Mouse (Mus musculus): ENCODE results near the gene Fbxw7. TPM values are rescaled to one million over a fixed set of nuclear protein-coding genes. Genes with fewer than 3 reads are reported as not detected.
A peak's percentile ranks its signal among the peaks of the same experiment; 100 is the strongest.

The Fbxw7 gene
- polyA plus RNA-seq, 1 experiment from 2014 or later, result 13.7 TPM

- H3K4me1 ChIP-seq (ENCODE audit: control insufficient read depth, insufficient read depth, low read length), result no peaks in the 10 kb centered on the region
Observed at GRCm38 (mm10) chr3:84837984-84838383, 22.9 kb downstream of the Fbxw7 start.

DNA sequence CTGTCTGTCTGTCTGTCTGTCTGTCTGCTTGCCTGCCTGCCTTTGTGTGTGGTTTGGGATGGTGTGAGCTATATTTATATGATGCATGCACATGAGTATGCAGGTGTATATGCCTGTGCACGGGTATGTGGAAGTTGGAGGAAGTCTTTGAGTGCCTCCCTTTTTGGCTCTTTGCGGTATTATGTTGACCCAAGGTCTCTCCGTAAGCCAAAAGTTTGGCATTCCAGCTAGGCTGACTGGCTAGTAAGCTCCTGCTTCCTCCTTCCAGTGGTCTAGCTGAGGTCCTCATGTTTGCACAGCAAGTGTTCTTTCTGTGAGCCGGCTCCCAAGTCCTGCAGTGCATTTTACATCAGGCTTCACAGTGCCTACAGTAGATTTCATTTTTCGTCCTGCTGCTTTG is 24.4 kb downstream of the Fbxw7 start:
- no peak for DNase-seq (ENCODE audit: low spot score)
- no peaks in the 10 kb centered on the region for H3K4me1 ChIP-seq (ENCODE audit: control insufficient read depth, insufficient read depth, low read length)
- H3K4me3 ChIP-seq (ENCODE audit: low read depth, low read length), result no peak overlapping the region
- ATAC-seq (ENCODE audit: low read depth), result no peak
- H3K9me3 ChIP-seq (ENCODE audit: control insufficient read depth, low read length), result no peaks in the 10 kb centered on the region
- 84% methylated on average over 5 of the region's 5 CpGs for WGBS
- no peaks in the 10 kb centered on the region for H3K27me3 ChIP-seq (replicated peaks; ENCODE audit: control insufficient read depth, insufficient read depth, low read length)
- no peak overlapping the region for H3K4me2 ChIP-seq (ENCODE audit: low read depth, low read length)
- no peaks in the 10 kb centered on the region for H3K36me3 ChIP-seq (ENCODE audit: control insufficient read depth, insufficient read depth, low read length)
- no peak overlapping the region for H3K9ac ChIP-seq (ENCODE audit: low read depth, low read length)
- H3K27ac ChIP-seq (replicated peaks; ENCODE audit: low read depth, low read length), result no peak overlapping the region

More at GRCm38 (mm10) chr3:84837984-84838383, 22.9 kb downstream of the Fbxw7 start:
- H3K27ac ChIP-seq (replicated peaks; ENCODE audit: low read depth, low read length), result no peak overlapping the region
- no peak for ATAC-seq (ENCODE audit: low read depth)
- H3K27me3 ChIP-seq (replicated peaks; ENCODE audit: control insufficient read depth, insufficient read depth, low read length), result no peaks in the 10 kb centered on the region
- H3K9ac ChIP-seq (ENCODE audit: low read depth, low read length), result no peak overlapping the region
- H3K4me3 ChIP-seq (ENCODE audit: low read depth, low read length), result no peak overlapping the region
- no peak overlapping the region for H3K4me2 ChIP-seq (ENCODE audit: low read depth, low read length)
- DNase-seq (ENCODE audit: low spot score), result no peak
- no peaks in the 10 kb centered on the region for H3K9me3 ChIP-seq (ENCODE audit: control insufficient read depth, low read length)
- H3K36me3 ChIP-seq (ENCODE audit: control insufficient read depth, insufficient read depth, low read length), result no peaks in the 10 kb centered on the region
- 93% methylated on average over 3 of the region's 3 CpGs for WGBS

DNA sequence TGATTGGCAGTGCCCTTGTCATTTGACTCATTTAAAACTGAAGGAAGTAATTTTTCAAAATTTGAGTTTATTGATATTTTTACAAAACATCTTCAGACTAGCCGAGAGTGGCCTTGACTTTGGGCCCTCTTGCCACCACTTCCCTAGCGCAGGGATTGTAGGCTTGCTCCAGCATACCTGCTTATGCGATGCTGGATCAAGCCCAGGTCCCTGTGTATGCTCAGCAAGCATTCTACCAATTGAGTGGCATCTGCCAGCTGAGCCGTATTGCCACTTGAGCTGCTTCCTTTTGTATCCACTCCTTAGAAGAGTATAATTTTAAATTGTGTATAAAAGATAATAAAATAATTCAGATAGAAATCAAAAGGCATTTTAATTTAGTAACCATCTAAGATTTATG is 26.2 kb downstream of the Fbxw7 start:
- H3K9ac ChIP-seq (ENCODE audit: low read depth, low read length), result no peak overlapping the region
- H3K4me3 ChIP-seq (ENCODE audit: low read depth, low read length), result no peak overlapping the region
- H3K27ac ChIP-seq (replicated peaks; ENCODE audit: low read depth, low read length), result no peak overlapping the region
- H3K36me3 ChIP-seq (ENCODE audit: control insufficient read depth, insufficient read depth, low read length), result no peaks in the 10 kb centered on the region
- H3K4me2 ChIP-seq (ENCODE audit: low read depth, low read length), result no peak overlapping the region
- no peak for ATAC-seq (ENCODE audit: low read depth)
- 84% methylated on average over 4 of the region's 4 CpGs for WGBS
- H3K27me3 ChIP-seq (replicated peaks; ENCODE audit: control insufficient read depth, insufficient read depth, low read length), result no peaks in the 10 kb centered on the region
- DNase-seq (ENCODE audit: low spot score), result no peak
- no peaks in the 10 kb centered on the region for H3K9me3 ChIP-seq (ENCODE audit: control insufficient read depth, low read length)
- H3K4me1 ChIP-seq (ENCODE audit: control insufficient read depth, insufficient read depth, low read length), result no peaks in the 10 kb centered on the region

- no peak overlapping the region for H3K4me2 ChIP-seq (ENCODE audit: low read depth, low read length)
- no peaks in the 10 kb centered on the region for H3K9me3 ChIP-seq (ENCODE audit: control insufficient read depth, low read length)
- 89% methylated on average over 2 of the region's 2 CpGs for WGBS
- no peak overlapping the region for H3K27ac ChIP-seq (replicated peaks; ENCODE audit: low read depth, low read length)
- no peaks in the 10 kb centered on the region for H3K36me3 ChIP-seq (ENCODE audit: control insufficient read depth, insufficient read depth, low read length)
- no peaks in the 10 kb centered on the region for H3K4me1 ChIP-seq (ENCODE audit: control insufficient read depth, insufficient read depth, low read length)
- no peaks in the 10 kb centered on the region for H3K27me3 ChIP-seq (replicated peaks; ENCODE audit: control insufficient read depth, insufficient read depth, low read length)
- ATAC-seq (ENCODE audit: low read depth) (no peak), DNase-seq (ENCODE audit: low spot score) (no peak)
- H3K9ac ChIP-seq (ENCODE audit: low read depth, low read length), result no peak overlapping the region
- H3K4me3 ChIP-seq (ENCODE audit: low read depth, low read length), result no peak overlapping the region
Observed at GRCm38 (mm10) chr3:84842793-84843192, 27.7 kb downstream of the Fbxw7 start.

- no peaks in the 10 kb centered on the region for H3K9me3 ChIP-seq (ENCODE audit: control insufficient read depth, low read length)
- no peaks in the 10 kb centered on the region for H3K4me1 ChIP-seq (ENCODE audit: control insufficient read depth, insufficient read depth, low read length)
- no peak for ATAC-seq (ENCODE audit: low read depth)
- no peak overlapping the region for H3K9ac ChIP-seq (ENCODE audit: low read depth, low read length)
- H3K4me3 ChIP-seq (ENCODE audit: low read depth, low read length), result no peak overlapping the region
- H3K36me3 ChIP-seq (ENCODE audit: control insufficient read depth, insufficient read depth, low read length), result no peaks in the 10 kb centered on the region
- no peak overlapping the region for H3K4me2 ChIP-seq (ENCODE audit: low read depth, low read length)
- DNase-seq (ENCODE audit: low spot score), result peak; percentile 84
- H3K27me3 ChIP-seq (replicated peaks; ENCODE audit: control insufficient read depth, insufficient read depth, low read length), result no peaks in the 10 kb centered on the region
- 38% methylated on average over 1 of the region's 1 CpGs for WGBS
- H3K27ac ChIP-seq (replicated peaks; ENCODE audit: low read depth, low read length), result no peak overlapping the region
Observed at GRCm38 (mm10) chr3:84843594-84843993, 28.5 kb downstream of the Fbxw7 start.

GRCm38 (mm10) chr3:84848798-84849197 is 33.7 kb downstream of the Fbxw7 start:
- Histone ChIP-seq H3K4me3 (ENCODE audit: low read depth, low read length) (no peak overlapping the region), H3K36me3 (ENCODE audit: control insufficient read depth, insufficient read depth, low read length) (no peaks in the 10 kb centered on the region), H3K27ac (replicated peaks; ENCODE audit: low read depth, low read length) (no peak overlapping the region), H3K4me2 (ENCODE audit: low read depth, low read length) (no peak overlapping the region), H3K9me3 (ENCODE audit: control insufficient read depth, low read length) (no peaks in the 10 kb centered on the region), H3K4me1 (ENCODE audit: control insufficient read depth, insufficient read depth, low read length) (no peaks in the 10 kb centered on the region), H3K27me3 (replicated peaks; ENCODE audit: control insufficient read depth, insufficient read depth, low read length) (no peaks in the 10 kb centered on the region), H3K9ac (ENCODE audit: low read depth, low read length) (no peak overlapping the region)
- no peak for DNase-seq (ENCODE audit: low spot score)
- WGBS, result 81% methylated on average over 4 of the region's 4 CpGs
- no peak for ATAC-seq (ENCODE audit: low read depth)

DNA sequence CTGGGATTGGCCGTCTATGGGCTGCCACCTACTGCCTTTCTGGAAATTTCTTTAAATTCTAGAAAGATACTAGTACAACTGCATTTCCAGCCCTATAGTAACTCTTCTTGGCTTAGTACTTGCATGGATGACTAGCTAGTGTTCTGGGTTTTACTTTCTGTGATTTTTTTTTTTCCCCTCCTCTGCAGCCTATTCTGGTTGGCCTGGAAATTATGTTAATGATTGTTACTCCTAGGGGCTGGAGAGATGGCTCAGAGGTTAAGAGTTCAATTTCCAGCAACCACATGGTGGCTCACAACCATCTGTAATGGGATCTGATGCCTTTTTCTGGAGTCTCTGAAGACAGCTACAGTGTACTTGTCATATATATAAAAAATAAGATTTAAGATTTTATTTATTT is 35.4 kb downstream of the Fbxw7 start:
- Histone ChIP-seq H3K9ac (ENCODE audit: low read depth, low read length) (no peak overlapping the region), H3K9me3 (ENCODE audit: control insufficient read depth, low read length) (no peaks in the 10 kb centered on the region), H3K4me1 (ENCODE audit: control insufficient read depth, insufficient read depth, low read length) (no peaks in the 10 kb centered on the region), H3K36me3 (ENCODE audit: control insufficient read depth, insufficient read depth, low read length) (no peaks in the 10 kb centered on the region), H3K4me2 (ENCODE audit: low read depth, low read length) (no peak overlapping the region), H3K27ac (replicated peaks; ENCODE audit: low read depth, low read length) (no peak overlapping the region), H3K27me3 (replicated peaks; ENCODE audit: control insufficient read depth, insufficient read depth, low read length) (no peaks in the 10 kb centered on the region), H3K4me3 (ENCODE audit: low read depth, low read length) (no peak overlapping the region)
- no peak for DNase-seq (ENCODE audit: low spot score)
- 83% methylated on average over 1 of the region's 1 CpGs for WGBS
- no peak for ATAC-seq (ENCODE audit: low read depth)

- H3K4me2 ChIP-seq (ENCODE audit: low read depth, low read length), result no peak overlapping the region
- WGBS, result 58% methylated on average over 1 of the region's 1 CpGs
- DNase-seq (ENCODE audit: low spot score), result no peak
Observed at GRCm38 (mm10) chr3:84851801-84852200, 36.7 kb downstream of the Fbxw7 start.

DNA sequence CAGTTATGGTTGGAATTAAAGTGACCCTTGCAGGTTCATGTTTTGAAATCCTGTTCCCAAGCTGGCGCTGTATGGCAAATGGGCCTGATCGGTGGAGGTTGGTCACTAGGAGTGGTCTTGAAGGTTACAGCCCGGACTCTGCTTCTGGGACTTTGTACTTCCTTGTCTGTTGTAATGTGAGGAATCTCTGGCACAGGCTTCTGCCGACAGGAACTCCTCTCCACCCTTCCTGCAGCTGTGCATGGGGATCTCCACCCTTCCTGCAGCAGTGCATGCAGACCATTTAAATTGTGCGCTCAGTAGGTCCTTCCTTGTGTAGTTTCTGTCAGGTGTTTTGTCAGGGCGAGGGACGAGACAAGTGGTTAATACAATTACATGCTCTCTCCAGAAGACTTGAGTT is 37.8 kb downstream of the Fbxw7 start:
- Histone ChIP-seq H3K4me1 (ENCODE audit: control insufficient read depth, insufficient read depth, low read length) (no peaks in the 10 kb centered on the region), H3K27ac (replicated peaks; ENCODE audit: low read depth, low read length) (no peak overlapping the region), H3K4me3 (ENCODE audit: low read depth, low read length) (no peak overlapping the region), H3K36me3 (ENCODE audit: control insufficient read depth, insufficient read depth, low read length) (no peaks in the 10 kb centered on the region), H3K9me3 (ENCODE audit: control insufficient read depth, low read length) (no peaks in the 10 kb centered on the region), H3K4me2 (ENCODE audit: low read depth, low read length) (no peak overlapping the region), H3K27me3 (replicated peaks; ENCODE audit: control insufficient read depth, insufficient read depth, low read length) (no peaks in the 10 kb centered on the region), H3K9ac (ENCODE audit: low read depth, low read length) (no peak overlapping the region)
- peak; percentile 33 for DNase-seq (ENCODE audit: low spot score)
- WGBS, result 75% methylated on average over 7 of the region's 7 CpGs
- no peak for ATAC-seq (ENCODE audit: low read depth)

More at GRCm38 (mm10) chr3:84851801-84852200, 36.7 kb downstream of the Fbxw7 start:
- Histone ChIP-seq H3K36me3 (ENCODE audit: control insufficient read depth, insufficient read depth, low read length) (no peaks in the 10 kb centered on the region), H3K4me3 (ENCODE audit: low read depth, low read length) (no peak overlapping the region), H3K9me3 (ENCODE audit: control insufficient read depth, low read length) (no peaks in the 10 kb centered on the region), H3K27me3 (replicated peaks; ENCODE audit: control insufficient read depth, insufficient read depth, low read length) (no peaks in the 10 kb centered on the region), H3K4me1 (ENCODE audit: control insufficient read depth, insufficient read depth, low read length) (no peaks in the 10 kb centered on the region), H3K27ac (replicated peaks; ENCODE audit: low read depth, low read length) (no peak overlapping the region), H3K9ac (ENCODE audit: low read depth, low read length) (no peak overlapping the region)
- ATAC-seq (ENCODE audit: low read depth), result no peak

Measured in embryonic facial prominence, embryonic 14.5 days (tissue).